27 mouse cellular contexts compared by ENCODE assay signal in the genomic region with DNA sequence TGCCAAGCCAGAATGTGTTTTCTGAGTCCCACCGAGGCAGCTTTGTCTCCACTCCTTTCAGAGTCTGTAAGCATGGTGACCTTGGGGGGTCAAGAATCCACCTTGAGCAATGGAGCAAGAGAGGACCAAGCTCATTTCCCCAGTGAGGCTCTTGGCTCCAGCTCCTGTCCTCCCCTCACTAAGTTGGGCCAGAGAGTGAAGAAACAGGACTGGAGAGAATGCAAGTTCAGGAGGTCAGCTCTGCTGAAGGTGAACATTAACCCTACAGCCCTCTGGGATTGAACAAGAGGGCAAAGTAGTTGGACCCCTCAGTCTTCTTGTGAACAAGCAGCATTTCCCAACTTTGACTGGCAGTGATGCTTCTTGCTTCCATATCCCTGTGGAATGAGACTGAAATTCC. TPM values are rescaled to one million over a fixed set of nuclear protein-coding genes. Genes with fewer than 3 reads are reported as not detected.
A peak's percentile ranks its signal among the peaks of the same experiment; 100 is the strongest.
DNase-seq lines count a peak whose midpoint lies in the region; ATAC-seq lines count a peak whose summit lies in the region.
"Had no signal": no experiment of that assay in that cellular context is flagged by ENCODE, and none has a peak within 500 bp of the region (broad histone marks: within the 10 kb centered on the region; RNA-seq: fewer than 3 reads in every experiment).

No protein-coding gene starts in this region.

- H3K4me3 ChIP-seq in kidney, embryonic 15.5 days (replicated peaks): no peak overlapping the region
- no peak overlapping the region for H3K4me3 ChIP-seq in liver, embryonic 16.5 days (ENCODE audit: low read depth, low read length)
- H3K4me3 ChIP-seq: embryonic facial prominence, embryonic 13.5 days; erythroblast, embryonic 14.5 days; forebrain, embryonic 12.5 days; gastrocnemius, adult 2 months; heart, embryonic 10.5 days; hindbrain, embryonic 10.5 days; intestine, embryonic 15.5 days; limb, embryonic 15.5 days; midbrain, embryonic 10.5 days had no signal

- H3K27ac ChIP-seq in kidney, embryonic 15.5 days: no peak overlapping the region
- no peak overlapping the region for H3K27ac ChIP-seq in liver, embryonic 16.5 days (ENCODE audit: low read length)
- H3K27ac ChIP-seq: embryonic facial prominence, embryonic 13.5 days; forebrain, embryonic 12.5 days; gastrocnemius, adult 2 months; heart, embryonic 10.5 days; hindbrain, embryonic 10.5 days; intestine, embryonic 15.5 days; limb, embryonic 15.5 days; macrophage; midbrain, embryonic 10.5 days; stomach, postnatal 0 days had no signal

- 67% methylated on average over 1 of the region's 1 CpGs for WGBS in kidney, embryonic 15.5 days
- WGBS in liver, embryonic 16.5 days (ENCODE audit: insufficient replicate concordance): 52% methylated on average over 1 of the region's 1 CpGs

- H3K9ac ChIP-seq in kidney, embryonic 15.5 days: no peak overlapping the region
- H3K9ac ChIP-seq in liver, embryonic 16.5 days (ENCODE audit: low read depth, low read length): no peak overlapping the region
- H3K9ac ChIP-seq: embryonic facial prominence, embryonic 13.5 days; forebrain, embryonic 12.5 days; intestine, embryonic 15.5 days; limb, embryonic 15.5 days had no signal

- no peaks in the 10 kb centered on the region for H3K27me3 ChIP-seq in kidney, embryonic 15.5 days
- no peaks in the 10 kb centered on the region for H3K27me3 ChIP-seq in liver, embryonic 16.5 days (ENCODE audit: control insufficient read depth, insufficient read depth, low read depth, low read length)
- H3K27me3 ChIP-seq: embryonic facial prominence, embryonic 13.5 days; forebrain, embryonic 12.5 days; intestine, embryonic 15.5 days; limb, embryonic 15.5 days had no signal

- peak; percentile 42 for DNase-seq in adrenal gland, postnatal 14 days
- DNase-seq in adrenal gland, adult 18-20 months (ENCODE audit: low spot score in 2 of 2): no peak
- DNase-seq in kidney, adult 18-20 months: peak; percentile 53
- DNase-seq in embryo, embryonic 10 days (ENCODE audit: low spot score): no peak
- no peak for DNase-seq in lung, postnatal 10 days
- DNase-seq: cerebellum, adult 2 months; cerebellum, postnatal 25 days; embryo, embryonic 11 days; gastrocnemius, adult 2 months; left cerebral cortex, postnatal 4 days; right cerebral cortex, postnatal 14 days; thymus, adult 2 months had no signal

- no peaks in the 10 kb centered on the region for H3K9me3 ChIP-seq in kidney, embryonic 15.5 days (replicated peaks)
- no peaks in the 10 kb centered on the region for H3K9me3 ChIP-seq in liver, embryonic 16.5 days (replicated peaks; ENCODE audit: control insufficient read depth, low read length)
- H3K9me3 ChIP-seq: forebrain, embryonic 12.5 days; heart, embryonic 10.5 days; hindbrain, embryonic 10.5 days; intestine, embryonic 15.5 days; limb, embryonic 15.5 days; midbrain, embryonic 10.5 days had no signal

- H3K36me3 ChIP-seq in kidney, embryonic 15.5 days: no peaks in the 10 kb centered on the region
- no peaks in the 10 kb centered on the region for H3K36me3 ChIP-seq in liver, embryonic 16.5 days (ENCODE audit: control insufficient read depth, insufficient read depth)
- H3K36me3 ChIP-seq: embryonic facial prominence, embryonic 13.5 days; forebrain, embryonic 12.5 days; heart, embryonic 10.5 days; hindbrain, embryonic 10.5 days; intestine, embryonic 15.5 days; limb, embryonic 15.5 days; midbrain, embryonic 10.5 days had no signal

- peak; percentile 33; the same call in 1 of the 2 replicates for ATAC-seq in kidney, embryonic 15.5 days (replicated peaks; ENCODE audit: low FRiP score)
- ATAC-seq in liver, embryonic 16.5 days (ENCODE audit: low read depth): peak; percentile 82
- ATAC-seq: CD4-positive, CD25-positive, alpha-beta regulatory T cell, adult 4 months; hindbrain, embryonic 16.5 days; intestine, embryonic 15.5 days had no signal

- no peak overlapping the region for H3K4me2 ChIP-seq in kidney, embryonic 15.5 days
- H3K4me2 ChIP-seq in liver, embryonic 16.5 days (ENCODE audit: low read depth, low read length): no peak overlapping the region
- H3K4me2 ChIP-seq: embryonic facial prominence, embryonic 13.5 days; forebrain, embryonic 12.5 days; intestine, embryonic 15.5 days; limb, embryonic 15.5 days had no signal

- 0 out of 2 replicates have a peak, but pooled peaks cover 3% of the 10 kb centered on the region for H3K4me1 ChIP-seq in kidney, embryonic 15.5 days
- no peaks in the 10 kb centered on the region for H3K4me1 ChIP-seq in liver, embryonic 16.5 days (ENCODE audit: control insufficient read depth, low read depth, low read length)
- H3K4me1 ChIP-seq: embryonic facial prominence, embryonic 13.5 days; forebrain, embryonic 12.5 days; heart, embryonic 10.5 days; hindbrain, embryonic 10.5 days; intestine, embryonic 15.5 days; limb, embryonic 15.5 days; midbrain, embryonic 10.5 days had no signal

RNA-seq across cellular contexts. Expression of a gene that starts 49.3 kb away (rescaled TPM):
- total RNA-seq in adrenal gland, postnatal 14 days (2021): 2.7 and 6.9 TPM in 2 replicates
- 1 to 10 TPM; 1.8 to 2.9 TPM for total RNA-seq in adrenal gland, adult 18-20 months (2021)
- polyA plus RNA-seq in kidney, embryonic 15.5 days (2015; fragmentation: Nextera tagmentation; extraction: Ambion mirVana): 0.73 and 0.96 TPM in 2 replicates
- 7.0 and 7.5 TPM in 2 replicates for polyA plus RNA-seq in liver, embryonic 16.5 days (2015; fragmentation: Nextera tagmentation; extraction: Ambion mirVana)
- total RNA-seq: neutrophil, adult 5-6 weeks had no signal
- polyA plus RNA-seq: CD4-positive, CD25-positive, alpha-beta regulatory T cell, adult 4 months; erythroblast, embryonic 14.5 days had no signal

Comparison
In these comparisons a context has a peak if more than half of its experiments do, and no peak if none do; other contexts are left out.
1. DNase-seq: peak in adrenal gland, postnatal 14 days (single experiment) and kidney, adult 18-20 months (single experiment); none in adrenal gland, adult 18-20 months (0 of 2), embryo, embryonic 10 days (single experiment) and lung, postnatal 10 days (single experiment).